Mouse (Mus musculus) adrenal gland, postnatal 14 days (tissue): ENCODE data around the gene Krtap24-1. TPM values are rescaled to one million over a fixed set of nuclear protein-coding genes. Genes with fewer than 3 reads are reported as not detected.

Source experiments
- DNase-seq: peaks from one replicate; pipeline ENCODE4 v3.0.0; 2021; ENCODE audit warnings: mixed read lengths
- total RNA-seq: library from RNA; stranded (reverse); gene quantifications from 2 replicates; pipeline ENCODE4 v1.2.3, GENCODE M21; 2021

Gene Krtap24-1
- total RNA-seq, 1 experiment from 2014 or later: not detected

GRCm38 (mm10) chr16:88563045-88563913, 48.8 kb downstream of the Krtap24-1 start, which contains the start of gene Cldn8:
Gene Cldn8 (minus strand): TSS chr16:88563183.
- no peak for DNase-seq

GRCm38 (mm10) chr16:88561617-88562164, 50.4 kb downstream of the Krtap24-1 start:
- DNase-seq: no peak

Other genes with a start within 250 kb of the Krtap24-1 start
- not detected in 2 replicates for gene Cldn17, start 105.3 kb downstream of the Krtap24-1 start, total RNA-seq
- gene Cldn8, start 49.1 kb downstream of the Krtap24-1 start, total RNA-seq: not detected in 2 replicates
- not detected in 2 replicates for gene 2310079G19Rik, start 15.4 kb upstream of the Krtap24-1 start, total RNA-seq
- not detected in 2 replicates for gene Krtap26-1, start 35.5 kb upstream of the Krtap24-1 start, total RNA-seq
- gene Krtap27-1, start 59.4 kb upstream of the Krtap24-1 start, total RNA-seq: not detected in 2 replicates
- gene 2310061N02Rik, start 95.7 kb upstream of the Krtap24-1 start, total RNA-seq: not detected in 2 replicates
- not detected in 2 replicates for gene Krtap13-1, start 116.6 kb upstream of the Krtap24-1 start, total RNA-seq
- not detected in 2 replicates for gene Krtap13, start 139.4 kb upstream of the Krtap24-1 start, total RNA-seq
- gene 2310034C09Rik, start 146.6 kb upstream of the Krtap24-1 start, total RNA-seq: not detected in 2 replicates
- not detected in 2 replicates for gene 2310057N15Rik, start 161.9 kb upstream of the Krtap24-1 start, total RNA-seq
- not detected in 2 replicates for gene Gm5965, start 165.6 kb upstream of the Krtap24-1 start, total RNA-seq
- not detected in 2 replicates for gene Gm20741, start 199.9 kb upstream of the Krtap24-1 start, total RNA-seq
- gene Krtap15, start 207.9 kb upstream of the Krtap24-1 start, total RNA-seq: not detected in 2 replicates
- gene Krtap14, start 213.9 kb upstream of the Krtap24-1 start, total RNA-seq: not detected in 2 replicates